Mouse (Mus musculus): ENCODE data around the gene Ttc16.

- TF ChIP-seq CTCF (conservative IDR thresholded peaks at IDR 0.05; ENCODE audit: insufficient read depth, insufficient read length, low read depth, low read length) (no peak), POLR2A (IDR thresholded peaks at IDR 0.05; ENCODE audit: low read depth, low read length) (no peak)
Observed at GRCm38 (mm10) chr2:32751665-32752033, 23.8 kb downstream of the Ttc16 start.

Data from kidney, adult 2 months (tissue).